Mouse (Mus musculus) lung, postnatal 0 days (tissue): ENCODE measurements around the gene Cd248. TPM values are rescaled to one million over a fixed set of nuclear protein-coding genes. Genes with fewer than 3 reads are reported as not detected.

ENCODE experiments used
- ATAC-seq: fragments of 200-750 bp; cut with Nextera tagmentation; 2 replicates; pipeline ENCODE4 v1.8.0; 2017; ENCODE audit warnings: moderate library complexity
- DNase-seq: peaks from one replicate; pipeline ENCODE4 v3.0.0-alpha.2; 2016; ENCODE audit warnings: low spot score
- H3K27ac ChIP-seq: fragments of 300-500 bp; sonication (generic); 2 replicates; pipeline ENCODE4 v1.5.1; 2014; ENCODE audit warnings: antibody characterized with exemption, mild to moderate bottlenecking, low read length, mixed read lengths
- H3K27me3 ChIP-seq: fragments of 300-500 bp; sonication (generic); replicated peaks from 2 replicates; pipeline ENCODE4 v1.6.1; 2014; ENCODE audit warnings: low read length, mixed read lengths; ENCODE audit not compliant: insufficient read depth
- H3K36me3 ChIP-seq: fragments of 300-500 bp; sonication (generic); 2 replicates; pipeline ENCODE4 v1.6.1; 2014; ENCODE audit warnings: low read length, mixed read lengths; ENCODE audit not compliant: insufficient read depth
- H3K4me1 ChIP-seq: fragments of 300-500 bp; sonication (generic); 2 replicates; pipeline ENCODE4 v1.6.1; 2014; ENCODE audit warnings: antibody characterized with exemption, low read depth, low read length, mixed read lengths; ENCODE audit not compliant: insufficient read depth
- H3K4me2 ChIP-seq: fragments of 300-500 bp; sonication (generic); replicated peaks from 2 replicates; pipeline ENCODE4 v1.6.1; 2014; ENCODE audit warnings: low read depth, mild to moderate bottlenecking, low read length, moderate library complexity, mixed read lengths
- H3K4me3 ChIP-seq: fragments of 300-500 bp; sonication (generic); 2 replicates; pipeline ENCODE4 v1.5.1; 2014; ENCODE audit warnings: low read depth, low read length
- H3K9ac ChIP-seq: fragments of 300-500 bp; sonication (generic); replicated peaks from 2 replicates; pipeline ENCODE4 v1.6.1; 2014; ENCODE audit warnings: low read depth, mild to moderate bottlenecking
- H3K9me3 ChIP-seq: fragments of 300-500 bp; sonication (generic); 2 replicates; pipeline ENCODE4 v1.6.1; 2016; ENCODE audit warnings: low read length, mixed read lengths
- CTCF ChIP-seq: IDR thresholded peaks from 2 replicates; pipeline ENCODE4 v1.5.1; 2016; ENCODE audit warnings: antibody characterized with exemption, mild to moderate bottlenecking
- EP300 ChIP-seq: IDR thresholded peaks from 2 replicates; pipeline ENCODE4 v1.6.1; 2016; ENCODE audit warnings: antibody characterized with exemption, mild to moderate bottlenecking, control low read depth
- WGBS: fragments of 180-500 bp; shearing (Covaris S2); extraction: QIAGEN DNeasy Blood & Tissue Kit; methylation state at CpG from one replicate; pipeline ENCODE4 v1.1.7; 2014; 5-methylcytosine and 5-hydroxymethylcytosine counted together
- polyA plus RNA-seq: library from polyadenylated mRNA; unstranded; fragments of >200 nt; fragmentation: Nextera tagmentation; extraction: Ambion mirVana; gene quantifications from 2 replicates; pipeline ENCODE4 v1.2.1, GENCODE M21; 2015

The Cd248 gene
- polyA plus RNA-seq, 1 experiment from 2014 or later = 25.1 TPM

GRCm38 (mm10) chr19:5057876-5058775, 9.8 kb upstream of the Cd248 start:
- H3K27me3 ChIP-seq = no peaks in the 10 kb centered on the region
- peaks cover 13% of the 10 kb centered on the region; the same call in 1 of the 2 replicates for H3K4me1 ChIP-seq
- H3K9ac ChIP-seq = no peak overlapping the region
- no peaks in the 10 kb centered on the region for H3K9me3 ChIP-seq
- no peaks in the 10 kb centered on the region for H3K36me3 ChIP-seq
- H3K4me3 ChIP-seq = no peak overlapping the region
- DNase-seq (peak; percentile 72), ATAC-seq (peak; percentile 28)
- peak overlapping the region; percentile 66 for H3K27ac ChIP-seq
- WGBS = 21% methylated on average over 16 of the region's 16 CpGs
- H3K4me2 ChIP-seq = no peak overlapping the region
- TF ChIP-seq CTCF = no peak
- TF ChIP-seq EP300 = peak; percentile 69; the same call in 1 of the 2 replicates

- Histone ChIP-seq H3K4me3 (no peak overlapping the region), H3K27me3 (no peaks in the 10 kb centered on the region), H3K4me2 (0 out of 2 replicates have a peak overlapping the region, but pooled peaks have one; percentile 5), H3K27ac (peak overlapping the region; percentile 66), H3K4me1 (peaks cover 13% of the 10 kb centered on the region; the same call in 1 of the 2 replicates), H3K36me3 (no peaks in the 10 kb centered on the region), H3K9me3 (no peaks in the 10 kb centered on the region), H3K9ac (no peak overlapping the region)
- peak; percentile 59 for DNase-seq
- peak; percentile 64 for ATAC-seq
- WGBS = 16% methylated on average over 10 of the region's 10 CpGs
- TF ChIP-seq EP300 (no peak), CTCF (no peak)
Measured at GRCm38 (mm10) chr19:5058801-5059771, 8.8 kb upstream of the Cd248 start.

GRCm38 (mm10) chr19:5060365-5061330, 7.2 kb upstream of the Cd248 start:
- peak overlapping the region; percentile 38; the same call in 1 of the 2 replicates for H3K27ac ChIP-seq
- ATAC-seq = peak; percentile 32
- TF ChIP-seq EP300 (no peak), CTCF (no peak)
- no peaks in the 10 kb centered on the region for H3K27me3 ChIP-seq
- DNase-seq = peak; percentile 58
- 27% methylated on average over 5 of the region's 5 CpGs for WGBS
- no peak overlapping the region for H3K9ac ChIP-seq
- no peak overlapping the region for H3K4me3 ChIP-seq
- H3K9me3 ChIP-seq = no peaks in the 10 kb centered on the region
- peaks cover 13% of the 10 kb centered on the region; the same call in 1 of the 2 replicates for H3K4me1 ChIP-seq
- H3K4me2 ChIP-seq = no peak overlapping the region
- no peaks in the 10 kb centered on the region for H3K36me3 ChIP-seq

GRCm38 (mm10) chr19:5062041-5062440, 5.8 kb upstream of the Cd248 start:
- Histone ChIP-seq H3K36me3 (no peaks in the 10 kb centered on the region), H3K27me3 (no peaks in the 10 kb centered on the region), H3K4me1 (peaks cover 16% of the 10 kb centered on the region; the same call in 1 of the 2 replicates), H3K4me2 (no peak overlapping the region), H3K9ac (no peak overlapping the region), H3K4me3 (no peak overlapping the region), H3K27ac (no peak overlapping the region), H3K9me3 (no peaks in the 10 kb centered on the region)
- DNase-seq (no peak), ATAC-seq (no peak)
- TF ChIP-seq CTCF (no peak), EP300 (no peak)
- 66% methylated on average over 5 of the region's 5 CpGs for WGBS

- H3K27me3 ChIP-seq = no peaks in the 10 kb centered on the region
- H3K4me2 ChIP-seq = no peak overlapping the region
- no peaks in the 10 kb centered on the region for H3K9me3 ChIP-seq
- no peaks in the 10 kb centered on the region for H3K36me3 ChIP-seq
- 67% methylated on average over 6 of the region's 6 CpGs for WGBS
- no peak for TF ChIP-seq EP300
- TF ChIP-seq CTCF = no peak
- H3K27ac ChIP-seq = no peak overlapping the region
- H3K4me1 ChIP-seq = peaks cover 19% of the 10 kb centered on the region; the same call in 1 of the 2 replicates
- no peak overlapping the region for H3K9ac ChIP-seq
- ATAC-seq (no peak), DNase-seq (no peak)
- H3K4me3 ChIP-seq = no peak overlapping the region
Measured at GRCm38 (mm10) chr19:5062446-5062845, 5.4 kb upstream of the Cd248 start.
